Mouse (Mus musculus): ENCODE results near the gene Fam163a. TPM values are rescaled to one million over a fixed set of nuclear protein-coding genes. Genes with fewer than 3 reads are reported as not detected.
A peak's percentile ranks its signal among the peaks of the same experiment; 100 is the strongest.

Fam163a gene
- total RNA-seq, 1 experiment from 2014 or later, result 11.0 TPM

- no peak for DNase-seq
Observed at GRCm38 (mm10) chr1:156202661-156203060, 2.2 kb downstream of the Fam163a start.

GRCm38 (mm10) chr1:156201069-156201468 lies 3.8 kb downstream of the Fam163a start:
- DNase-seq, result no peak

- DNase-seq, result no peak
Observed at GRCm38 (mm10) chr1:156197588-156197987, 7.2 kb downstream of the Fam163a start.

GRCm38 (mm10) chr1:156193292-156193691 lies 11.5 kb downstream of the Fam163a start:
- DNase-seq, result no peak

- DNase-seq, result no peak
Observed at GRCm38 (mm10) chr1:156192853-156193252, 12.0 kb downstream of the Fam163a start.

GRCm38 (mm10) chr1:156186646-156187045 lies 18.2 kb downstream of the Fam163a start:
- DNase-seq, result no peak

- peak; percentile 77 for DNase-seq
Observed at GRCm38 (mm10) chr1:156184158-156184571, 20.7 kb downstream of the Fam163a start.

GRCm38 (mm10) chr1:156183176-156183958 lies 21.5 kb downstream of the Fam163a start:
- no peak for DNase-seq

GRCm38 (mm10) chr1:156179875-156180274 lies 25.0 kb downstream of the Fam163a start:
- peak; percentile 45 for DNase-seq

GRCm38 (mm10) chr1:156168737-156169136 lies 36.1 kb downstream of the Fam163a start:
- DNase-seq, result peak; percentile 27

GRCm38 (mm10) chr1:156116770-156117169 lies 88.1 kb downstream of the Fam163a start:
- DNase-seq, result no peak

- DNase-seq, result no peak
Observed at GRCm38 (mm10) chr1:156113884-156114499, 90.8 kb downstream of the Fam163a start.

- no peak for DNase-seq
Observed at GRCm38 (mm10) chr1:156112142-156112541, 92.7 kb downstream of the Fam163a start.

GRCm38 (mm10) chr1:156111728-156112127 lies 93.1 kb downstream of the Fam163a start:
- peak; percentile 44 for DNase-seq

GRCm38 (mm10) chr1:156111090-156111489 lies 93.7 kb downstream of the Fam163a start:
- DNase-seq, result no peak

GRCm38 (mm10) chr1:156108400-156108799 lies 96.4 kb downstream of the Fam163a start:
- DNase-seq, result no peak

- no peak for DNase-seq
Observed at GRCm38 (mm10) chr1:156107424-156107823, 97.4 kb downstream of the Fam163a start.

- no peak for DNase-seq
Observed at GRCm38 (mm10) chr1:156105381-156105780, 99.4 kb downstream of the Fam163a start.

GRCm38 (mm10) chr1:156103763-156104162 lies 101.1 kb downstream of the Fam163a start:
- DNase-seq, result no peak

- no peak for DNase-seq
Observed at GRCm38 (mm10) chr1:156091811-156092210, 113.0 kb downstream of the Fam163a start.

- DNase-seq, result no peak
Observed at GRCm38 (mm10) chr1:156090042-156090441, 114.8 kb downstream of the Fam163a start.

- no peak for DNase-seq
Observed at GRCm38 (mm10) chr1:156089561-156089960, 115.3 kb downstream of the Fam163a start.

- no peak for DNase-seq
Observed at GRCm38 (mm10) chr1:156087586-156087985, 117.2 kb downstream of the Fam163a start.

- DNase-seq, result peak; percentile 50
Observed at GRCm38 (mm10) chr1:156085770-156086169, 119.1 kb downstream of the Fam163a start.
